ENCODE assay signal across 7 mouse cellular contexts in genomic region chr11:30799496-30799895, GRCm38 (mm10). TPM values are rescaled to one million over a fixed set of nuclear protein-coding genes. Genes with fewer than 3 reads are reported as not detected.
A peak's percentile ranks its signal among the peaks of the same experiment; 100 is the strongest.
DNase-seq lines count a peak whose midpoint lies in the region; ATAC-seq and TF ChIP-seq lines count a peak whose summit lies in the region.

No protein-coding gene starts in this region.

- no peaks in the 10 kb centered on the region for H3K9me3 ChIP-seq in G1E (replicated peaks)
- no peaks in the 10 kb centered on the region for H3K9me3 ChIP-seq in hindbrain, postnatal 0 days (ENCODE audit: low read length)

- peak; percentile 18 to 46 for DNase-seq in layer of hippocampus, postnatal 10 days (ENCODE audit: low spot score in 2 of 2)
- DNase-seq in layer of hippocampus, adult 9-10 months (ENCODE audit: low spot score), result no peak
- DNase-seq in G1E (ENCODE audit: low spot score), result no peak
- peak; percentile 41 for DNase-seq in c-Kit-positive CD71-positive TER-119-negative erythroid progenitor cells, embryonic 14.5 days (ENCODE audit: low read depth)
- DNase-seq in hindbrain, postnatal 0 days (ENCODE audit: low spot score), result peak; percentile 61
- DNase-seq in lung, postnatal 25 days (ENCODE audit: low spot score), result peak; percentile 51
- peak; percentile 57 for DNase-seq in thymus, postnatal 25 days

- H3K36me3 ChIP-seq in G1E (replicated peaks), result peaks cover 22% of the 10 kb centered on the region
- H3K36me3 ChIP-seq in hindbrain, postnatal 0 days (ENCODE audit: insufficient read depth, low read length), result no peaks in the 10 kb centered on the region

- no peak overlapping the region for H3K4me3 ChIP-seq in G1E (ENCODE audit: low read depth, low read length)
- H3K4me3 ChIP-seq in hindbrain, postnatal 0 days (ENCODE audit: low read length), result no peak overlapping the region

- WGBS in hindbrain, postnatal 0 days, result 74% methylated on average over 1 of the region's 1 CpGs

- ATAC-seq in G1E (ENCODE audit: extremely low read depth, insufficient number of reproducible peaks, low FRiP score, poor library complexity, severe bottlenecking), result 0 out of 2 replicates have a peak, but pooled peaks have one; percentile 45
- peak; percentile 63; the same call in 1 of the 2 replicates for ATAC-seq in hindbrain, postnatal 0 days

- peaks cover 6% of the 10 kb centered on the region for H3K4me1 ChIP-seq in G1E (ENCODE audit: insufficient read depth, low read depth, low read length)
- no peaks in the 10 kb centered on the region for H3K4me1 ChIP-seq in hindbrain, postnatal 0 days (ENCODE audit: insufficient read depth, low read length)

- H3K27me3 ChIP-seq in G1E (ENCODE audit: insufficient read depth, low read length), result no peaks in the 10 kb centered on the region
- H3K27me3 ChIP-seq in hindbrain, postnatal 0 days (ENCODE audit: insufficient read depth, low read length), result no peaks in the 10 kb centered on the region

- 0 out of 2 replicates have a peak, but pooled peaks have one; percentile 22 for TF ChIP-seq CTCF in G1E (IDR thresholded peaks at IDR 0.05; ENCODE audit: low read depth, low read length)
- TF ChIP-seq CTCF in hindbrain, postnatal 0 days (IDR thresholded peaks at IDR 0.05; ENCODE audit: low read depth), result peak; percentile 78

- H3K9ac ChIP-seq in hindbrain, postnatal 0 days (replicated peaks; ENCODE audit: low read length), result no peak overlapping the region

- H3K27ac ChIP-seq in hindbrain, postnatal 0 days, result no peak overlapping the region

- no peak overlapping the region for H3K4me2 ChIP-seq in hindbrain, postnatal 0 days (ENCODE audit: low read depth, low read length)

RNA-seq across cellular contexts. Expression of gene Psme4, which starts 28.0 kb away (rescaled TPM):
- total RNA-seq in layer of hippocampus, postnatal 10 days (2021), result 10 to 100 TPM; 51.2 to 60.7 TPM
- total RNA-seq in G1E (2014; fragmentation: Nextera tagmentation), result 131 and 156 TPM in 2 replicates
- 82.9 and 94.5 TPM in 2 replicates for total RNA-seq in G1E (2017)
- polyA plus RNA-seq in G1E (2012), result 7.0 and 7.5 TPM in 2 replicates
- 34.5 and 37.7 TPM in 2 replicates for total RNA-seq in hindbrain, postnatal 0 days (2014; rRNA removed)
- polyA plus RNA-seq in hindbrain, postnatal 0 days (2015; fragmentation: Nextera tagmentation; extraction: Ambion mirVana), result 10.2 and 11.1 TPM in 2 replicates

Comparison
In these comparisons a context has a peak if more than half of its experiments do, and no peak if none do; other contexts are left out.
1. DNase-seq: peak in layer of hippocampus, postnatal 10 days (2 of 2), c-Kit-positive CD71-positive TER-119-negative erythroid progenitor cells, embryonic 14.5 days (single experiment), hindbrain, postnatal 0 days (single experiment), lung, postnatal 25 days (single experiment) and thymus, postnatal 25 days (single experiment); none in layer of hippocampus, adult 9-10 months (single experiment) and G1E (single experiment).